Mouse (Mus musculus): ENCODE results near the gene Casp3. TPM values are rescaled to one million over a fixed set of nuclear protein-coding genes. Genes with fewer than 3 reads are reported as not detected.

Gene Casp3
- total RNA-seq, 2 experiments from 2014 or later, result 215 to 241 TPM

DNA sequence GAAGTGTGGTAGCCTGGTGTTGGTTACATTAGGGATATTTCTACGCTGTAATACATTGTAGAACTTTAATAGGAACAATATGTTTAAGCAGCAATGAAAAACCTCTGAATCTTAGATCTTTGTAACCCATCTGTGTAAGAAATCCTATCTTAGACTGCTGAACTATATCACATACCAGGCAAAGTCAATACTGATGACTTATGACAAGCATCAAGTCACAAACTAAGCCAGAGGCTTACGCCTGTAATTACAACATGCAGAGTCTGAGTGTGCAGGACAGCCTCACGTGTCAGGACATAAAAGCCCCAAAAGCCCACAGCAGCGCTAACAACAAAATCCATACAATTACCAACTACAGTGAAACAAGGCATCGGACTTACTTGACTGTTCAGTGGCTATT, 13.5 kb upstream of the Casp3 start:
- no peak for DNase-seq
- intact Hi-C loops (cut with DNase I), result no loop called here

DNA sequence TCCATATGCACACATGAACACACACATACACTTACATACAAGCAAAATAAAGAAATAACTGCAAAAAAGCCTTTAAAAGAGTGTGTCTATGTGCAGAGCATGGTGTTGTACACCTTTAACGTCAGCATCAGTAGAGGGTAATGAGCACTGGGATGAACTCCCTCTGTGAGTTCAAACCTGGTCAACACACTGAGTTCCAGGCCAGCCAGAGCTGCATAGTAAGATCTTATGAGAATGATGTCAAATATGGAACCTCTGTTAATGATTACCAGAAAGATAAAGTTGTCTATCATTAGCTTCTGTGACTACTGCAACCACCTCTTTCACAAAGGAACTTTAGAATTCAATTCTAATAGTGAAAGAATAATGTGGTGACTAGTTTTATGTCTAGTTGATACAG, 10.2 kb upstream of the Casp3 start:
- intact Hi-C loops (cut with DNase I), result no loop called here
- DNase-seq, result no peak

DNA sequence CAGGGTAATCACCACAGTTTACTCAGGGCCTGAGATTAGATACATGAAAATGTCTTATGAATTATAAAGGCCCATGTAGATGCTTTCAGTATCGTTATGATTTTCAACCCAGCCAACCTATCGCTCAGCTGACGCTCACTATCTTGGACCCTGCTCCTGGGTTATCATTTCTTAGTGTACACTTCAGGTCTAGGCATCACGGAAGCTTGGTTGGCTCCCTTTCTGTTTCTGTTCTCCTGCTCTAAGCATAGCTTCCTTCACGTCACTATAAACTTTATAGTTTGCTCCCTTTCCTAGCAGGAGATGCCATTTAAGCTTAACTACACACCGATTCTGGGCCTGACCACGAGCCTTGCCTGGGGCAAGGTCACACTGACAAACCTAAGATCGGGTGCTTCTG, 5.5 kb upstream of the Casp3 start:
- intact Hi-C loops (cut with DNase I), result no loop called here
- no peak for DNase-seq

DNA sequence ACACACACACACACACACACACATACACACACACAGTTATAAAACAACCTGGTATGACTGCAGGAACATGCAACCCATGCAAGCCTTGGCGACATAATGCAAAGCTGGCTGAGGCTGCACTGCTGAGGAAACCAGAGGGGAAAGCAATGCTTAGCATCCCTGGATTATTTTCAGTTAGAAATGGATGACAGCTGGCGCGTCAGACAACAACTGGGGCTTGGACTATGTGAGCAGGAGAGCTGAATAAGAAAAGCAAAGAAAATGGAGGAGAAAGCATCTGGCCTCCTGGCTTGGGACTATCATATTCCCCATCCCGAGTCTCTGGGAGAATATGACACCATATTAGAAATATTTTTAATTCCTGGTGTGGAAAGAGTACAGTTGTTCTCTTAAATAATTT, 4.2 kb upstream of the Casp3 start:
- intact Hi-C loops (cut with DNase I), result no loop called here
- DNase-seq, result no peak

DNA sequence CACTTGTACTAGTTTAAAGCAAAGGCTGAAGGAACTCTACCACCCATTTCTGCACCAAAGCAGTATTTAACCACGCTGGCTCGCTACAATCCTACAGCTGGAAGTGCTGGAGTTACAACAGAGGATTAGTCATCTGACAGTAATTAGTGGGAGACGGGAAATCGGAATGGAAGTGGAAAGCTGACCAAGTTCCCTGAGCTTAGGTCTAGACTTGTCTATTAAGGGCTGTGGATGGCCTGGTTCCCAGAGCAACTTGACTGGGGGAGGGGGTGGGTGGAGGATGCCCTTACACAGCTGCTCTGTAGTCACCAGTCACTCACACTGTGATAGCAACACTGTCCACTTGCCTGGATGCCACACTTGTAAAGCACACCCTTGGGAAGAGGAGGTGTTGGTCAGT, 3.7 kb upstream of the Casp3 start:
- intact Hi-C loops (cut with DNase I), result no loop called here
- no peak for DNase-seq

DNA sequence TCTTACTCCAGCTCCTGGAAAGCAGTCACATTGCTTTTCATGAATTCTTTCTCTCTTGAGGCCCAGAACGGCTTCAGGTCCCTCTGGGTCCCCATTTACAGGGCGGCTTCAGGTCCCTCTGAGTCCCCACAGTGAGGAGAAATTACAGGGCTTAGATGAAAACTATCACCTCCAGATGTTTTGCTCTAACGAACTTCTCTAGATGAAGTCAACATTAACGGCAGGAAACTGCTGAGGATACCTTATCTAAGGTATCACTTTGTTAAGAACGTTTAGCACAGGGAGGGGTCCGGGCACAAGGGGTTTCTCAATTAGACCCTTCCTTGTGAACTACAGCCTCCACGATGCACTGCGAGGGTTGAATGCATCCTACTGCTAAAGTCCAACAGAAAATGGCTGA, 1.2 kb upstream of the Casp3 start:
- intact Hi-C loops (cut with DNase I), result no loop called here
- DNase-seq, result no peak

DNA sequence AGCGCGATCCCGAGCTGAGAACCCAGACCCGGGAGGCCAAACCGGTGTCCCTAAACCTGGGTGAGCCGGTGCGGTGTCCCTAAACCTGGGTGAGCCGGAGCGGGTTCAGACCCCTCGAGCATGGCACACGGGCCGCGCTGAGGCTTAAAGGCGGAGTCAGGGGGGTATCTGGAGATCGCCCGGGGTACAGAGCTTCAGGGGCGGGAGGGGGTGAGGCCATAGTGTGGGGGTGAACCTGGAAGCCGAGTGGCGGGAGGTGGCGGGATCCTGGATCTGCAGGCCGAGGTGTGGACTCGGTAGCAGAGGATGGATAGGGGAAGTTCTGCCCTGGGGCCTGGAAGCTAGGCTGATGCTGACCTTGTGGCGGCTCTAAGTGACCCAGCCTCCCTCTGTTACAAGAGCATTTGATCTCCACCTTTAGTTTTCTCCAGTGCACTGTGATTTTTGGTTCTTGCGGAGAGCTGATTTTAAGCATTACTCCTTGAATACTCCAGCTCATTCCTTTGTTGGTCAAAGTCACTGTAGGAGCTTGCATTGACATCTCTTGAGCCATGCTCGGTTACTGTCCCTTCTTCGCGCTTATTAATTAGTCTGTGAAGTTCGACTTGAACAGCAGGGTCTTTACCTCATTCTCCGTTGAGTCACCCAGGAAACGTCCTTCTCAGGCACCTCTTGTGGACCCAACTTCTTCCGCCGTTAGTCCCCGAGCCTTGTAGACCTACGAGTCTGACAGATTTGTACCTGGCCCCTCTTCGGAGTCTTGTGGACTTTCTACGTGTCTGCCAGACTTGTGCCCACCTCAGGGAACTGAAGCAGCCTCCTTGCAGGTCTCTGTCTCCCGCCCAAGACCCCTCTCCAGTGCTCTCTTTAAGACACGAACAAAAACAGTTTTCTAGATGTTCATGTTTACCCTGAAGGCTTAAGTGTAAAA, 864 bp downstream of the Casp3 start:
- intact Hi-C loops (cut with DNase I), result no loop called here
- no peak for DNase-seq

DNA sequence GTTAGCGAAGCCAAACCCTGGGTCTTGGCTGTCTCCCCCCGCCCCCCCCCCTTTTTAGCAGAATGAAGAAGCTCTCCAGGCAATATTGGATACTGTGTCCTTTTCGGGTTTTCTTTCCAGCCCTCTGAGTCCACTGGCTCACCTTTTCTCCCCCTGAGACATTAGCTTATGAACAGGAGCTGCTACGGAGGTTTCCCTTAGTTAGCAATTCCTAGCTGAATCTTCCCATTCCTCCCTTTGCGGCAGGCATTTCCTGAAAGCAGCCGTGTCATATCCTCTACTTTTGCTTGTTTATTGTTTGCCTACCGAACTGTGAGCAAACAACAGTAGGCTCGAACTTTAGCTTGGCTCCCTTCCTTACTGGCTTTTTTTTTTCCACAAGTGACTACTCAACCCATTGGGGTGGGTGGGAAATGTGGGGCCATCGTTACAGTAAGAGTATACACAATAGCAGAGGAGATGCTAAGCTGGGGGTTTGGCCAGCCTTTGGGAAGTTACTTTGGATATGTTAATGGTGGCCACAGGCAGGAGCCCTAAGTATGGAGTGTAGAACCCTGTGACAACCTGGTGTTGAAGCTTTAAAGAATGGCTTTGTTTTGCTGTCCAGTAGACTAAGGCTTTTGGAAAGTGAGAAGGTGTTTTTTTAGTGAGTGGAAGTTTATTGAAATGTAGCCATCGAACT, 1.7 kb downstream of the Casp3 start:
- DNase-seq, result no peak
- intact Hi-C loops (cut with DNase I), result no loop called here

DNA sequence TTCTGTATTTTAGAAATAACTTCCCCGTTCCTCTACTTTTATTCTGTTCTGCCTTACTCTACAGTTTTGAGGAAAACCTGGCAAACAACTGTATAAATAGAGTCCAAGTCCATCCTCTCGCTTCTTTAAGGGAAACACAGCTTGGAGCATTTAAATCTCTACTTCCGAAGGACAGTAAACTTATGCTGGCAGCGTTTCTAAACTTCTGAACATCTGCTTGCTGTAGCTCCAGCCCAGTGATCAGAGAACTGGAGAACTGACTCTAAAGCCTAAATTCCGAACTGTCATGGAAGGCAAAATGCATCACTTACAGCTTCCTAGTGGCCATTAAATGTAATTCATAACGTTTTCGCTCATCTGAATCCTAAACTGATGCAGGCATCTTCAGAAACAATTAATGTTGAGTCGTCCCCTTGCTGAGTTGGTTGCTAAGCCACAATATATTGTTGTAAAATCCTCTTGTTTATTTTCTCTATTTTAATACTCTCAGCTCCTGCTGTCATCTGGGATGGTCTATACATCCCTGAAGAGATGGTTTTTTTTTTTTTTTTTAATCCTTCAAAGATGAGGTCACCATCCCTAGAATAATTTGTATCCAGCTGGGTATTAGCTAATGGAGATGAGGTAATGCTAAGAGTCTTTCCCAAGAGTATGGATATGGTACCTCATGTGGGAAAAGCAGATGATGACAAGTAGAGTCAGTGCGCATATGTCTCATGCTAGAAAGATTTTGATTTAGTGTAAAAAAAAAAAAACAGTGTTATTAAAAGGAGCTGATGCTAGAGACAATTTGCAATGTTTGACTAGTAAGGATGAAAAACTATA, 5.6 kb downstream of the Casp3 start:
- intact Hi-C loops (cut with DNase I), result no loop called here
- DNase-seq, result no peak

DNA sequence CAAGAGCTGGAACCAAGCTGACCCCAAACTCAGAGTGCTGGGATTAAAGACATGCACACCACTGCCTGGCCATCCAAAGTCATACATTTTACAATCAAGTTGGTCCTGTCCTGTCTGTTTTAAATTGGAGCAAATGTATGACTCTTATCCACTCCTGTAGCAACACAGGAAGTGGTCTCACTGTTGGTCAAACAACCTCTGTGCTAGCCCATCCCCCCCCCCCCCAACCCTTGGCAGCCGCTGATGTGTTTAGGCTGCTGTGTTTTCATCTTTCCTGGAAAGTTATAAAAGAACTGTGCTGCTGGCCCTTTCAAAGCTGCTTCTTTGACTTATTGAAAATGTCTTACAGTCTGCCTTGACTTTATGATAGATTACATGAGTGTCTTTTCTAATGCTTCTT, 8.1 kb downstream of the Casp3 start:
- no peak for DNase-seq
- intact Hi-C loops (cut with DNase I), result no loop called here

DNA sequence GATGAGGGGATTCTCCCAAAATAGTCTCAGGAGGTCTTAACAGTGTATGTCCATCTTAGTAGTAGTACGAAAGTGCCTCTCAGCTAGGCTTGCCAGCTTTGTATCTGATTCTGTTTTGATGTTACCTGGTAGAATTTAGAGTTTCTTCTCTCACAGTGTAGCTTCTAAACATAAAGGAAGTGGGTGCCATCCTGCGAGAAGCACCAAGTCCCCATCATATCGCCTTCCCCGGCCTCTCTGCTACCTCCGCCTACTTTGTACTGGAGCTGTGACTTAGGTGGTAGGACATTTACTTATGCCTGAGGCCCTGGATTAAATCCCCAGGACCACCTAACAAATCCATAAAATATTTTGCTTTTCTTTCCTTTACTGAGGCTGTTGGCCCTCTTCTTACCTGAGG, 9.6 kb downstream of the Casp3 start:
- intact Hi-C loops (cut with DNase I), result no loop called here
- DNase-seq, result no peak

DNA sequence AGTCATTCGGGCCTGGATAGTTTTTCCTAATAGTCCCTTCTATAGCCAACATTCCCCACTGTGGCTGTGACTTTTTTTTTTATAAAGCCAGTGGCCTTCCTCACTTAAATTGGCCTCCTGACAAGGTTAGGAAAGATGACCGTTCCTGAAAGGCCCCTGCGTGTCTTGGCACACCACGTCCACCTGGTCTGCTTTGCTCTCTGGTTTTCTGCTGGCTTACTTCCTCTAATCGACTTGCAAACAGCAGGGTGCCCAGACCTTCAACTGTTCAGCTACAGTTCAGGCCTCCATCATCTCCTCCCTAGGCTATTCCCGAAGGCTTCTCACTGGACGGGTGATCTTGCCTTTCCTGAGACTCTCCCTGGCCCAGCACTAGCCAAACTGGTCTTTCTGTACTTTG, 10.8 kb downstream of the Casp3 start:
- DNase-seq, result no peak
- intact Hi-C loops (cut with DNase I), result no loop called here

DNA sequence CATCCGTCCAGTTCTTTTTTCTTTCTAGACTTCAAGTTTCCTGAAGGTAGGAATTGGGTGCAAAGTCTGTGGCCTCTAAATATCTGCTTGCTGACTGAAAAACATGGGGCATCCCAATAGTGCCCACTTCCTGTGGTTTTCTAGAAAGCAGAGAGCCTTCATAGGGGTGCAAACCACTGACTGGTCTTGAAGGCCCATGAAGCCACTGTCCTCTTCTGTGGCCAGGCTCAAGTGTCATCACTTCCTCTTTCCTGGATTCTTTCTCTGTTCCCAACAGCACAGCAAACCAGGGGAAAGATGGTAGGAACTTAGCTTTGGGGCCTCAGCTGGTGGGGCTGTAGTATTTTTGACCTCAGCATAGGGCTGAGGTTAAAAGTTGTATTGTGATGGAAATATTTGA, 11.6 kb downstream of the Casp3 start:
- DNase-seq, result no peak
- intact Hi-C loops (cut with DNase I), result no loop called here

DNA sequence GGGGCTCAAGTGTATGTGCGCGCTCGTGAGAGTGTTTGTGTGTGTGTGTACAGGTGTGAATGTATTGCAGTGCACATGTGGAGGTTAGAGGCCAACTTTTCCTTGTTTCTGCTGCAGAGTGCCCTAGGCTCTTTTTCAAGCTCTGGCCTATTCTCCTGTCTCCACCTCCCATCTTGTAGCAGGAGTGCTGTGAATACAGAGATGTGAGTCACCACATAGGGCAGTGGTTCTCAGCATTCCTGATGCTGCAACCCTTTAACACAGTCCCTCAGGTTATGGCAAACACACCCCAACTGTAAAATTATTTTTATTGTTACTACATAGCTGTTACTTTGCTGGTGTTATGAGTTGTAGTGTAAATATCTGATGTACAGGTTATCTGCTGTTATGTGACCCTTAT, 13.3 kb downstream of the Casp3 start:
- intact Hi-C loops (cut with DNase I), result no loop called here
- DNase-seq, result no peak

DNA sequence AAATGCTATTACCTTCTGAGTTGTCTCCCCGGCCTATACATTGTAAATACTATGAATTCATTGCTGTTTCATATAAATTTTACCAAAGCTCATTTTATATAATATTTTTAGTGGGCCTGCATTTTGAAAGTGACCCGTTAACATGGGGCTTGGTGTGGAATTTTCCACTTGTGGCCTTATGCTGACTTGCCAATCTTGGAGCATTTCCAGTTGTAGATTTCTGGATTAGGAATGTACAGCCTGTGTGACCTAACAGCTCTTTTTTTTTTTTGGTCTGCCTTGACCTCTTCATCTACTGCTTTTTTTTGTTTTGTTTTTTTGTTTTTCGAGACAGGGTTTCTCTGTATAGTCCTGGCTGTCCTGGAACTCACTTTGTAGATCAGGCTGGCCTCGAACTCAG, 13.8 kb downstream of the Casp3 start:
- intact Hi-C loops (cut with DNase I), result no loop called here
- no peak for DNase-seq

DNA sequence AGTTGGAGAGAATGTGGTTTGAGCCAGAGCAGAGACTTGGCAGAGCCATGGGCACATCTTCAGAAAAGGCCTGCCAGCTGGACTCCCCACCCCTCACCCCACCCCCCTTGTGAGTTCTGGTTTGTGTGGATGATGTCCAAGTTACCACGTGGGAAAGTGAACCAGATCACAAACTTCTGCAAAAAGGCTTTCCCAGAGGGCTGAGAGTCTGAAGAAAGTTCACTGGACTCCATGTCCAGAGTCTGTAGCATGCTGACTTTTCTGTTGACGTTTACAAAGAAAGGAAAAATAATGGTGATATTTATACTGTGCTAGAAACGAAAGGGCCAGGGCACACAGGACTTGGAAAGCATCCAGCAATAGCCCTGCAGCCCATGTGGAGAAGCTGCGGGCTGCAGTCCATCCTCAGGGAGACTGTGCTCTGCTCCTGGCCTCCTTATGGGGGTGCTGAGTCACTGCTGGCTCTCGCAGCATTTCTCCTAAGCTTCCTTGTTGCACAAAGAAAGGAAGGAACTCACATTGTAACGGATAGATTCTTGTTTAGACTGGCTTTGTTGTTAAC, 22.0 kb downstream of the Casp3 start:
- intact Hi-C loops (cut with DNase I), result no loop called here
- DNase-seq, result peak; percentile 63

DNA sequence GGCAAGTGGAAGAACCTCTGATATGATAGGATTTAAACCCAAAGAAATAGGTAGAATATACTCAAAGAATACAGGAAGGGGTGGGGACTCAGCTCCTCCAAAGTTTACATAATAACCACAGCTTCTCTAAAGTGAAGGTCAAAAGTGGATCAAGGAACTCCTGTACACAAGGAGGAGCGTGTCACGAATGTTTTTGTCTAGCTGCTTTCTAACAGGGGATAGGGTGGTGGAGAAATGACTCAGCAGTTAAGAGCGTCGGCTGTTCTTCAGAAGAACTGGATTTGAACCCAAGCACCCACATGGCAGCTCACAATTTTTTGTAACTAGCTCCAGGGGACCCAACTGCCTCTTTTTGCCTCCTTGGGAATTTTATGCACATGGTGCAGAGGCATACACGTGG, 22.8 kb downstream of the Casp3 start:
- intact Hi-C loops (cut with DNase I), result no loop called here
- no peak for DNase-seq

DNA sequence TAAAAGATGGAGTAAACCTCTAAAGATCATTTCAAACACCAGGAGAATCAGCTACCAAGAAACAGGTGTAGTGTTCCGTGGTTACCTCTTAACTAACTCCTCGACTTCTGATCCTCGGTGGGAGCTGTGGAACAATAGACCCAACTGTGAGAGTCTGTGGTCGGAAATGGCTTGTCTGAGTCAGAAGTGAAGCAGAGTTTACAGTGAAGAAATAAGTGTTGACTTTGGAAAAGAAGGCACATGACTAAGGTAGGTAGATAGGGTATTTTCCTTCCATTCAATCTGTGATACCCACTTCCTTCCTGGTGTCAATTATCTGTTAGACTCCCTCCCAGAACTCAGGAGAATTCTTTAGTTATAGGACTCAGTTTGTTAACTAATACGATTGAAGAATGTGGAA, 24.2 kb downstream of the Casp3 start:
- no peak for DNase-seq
- intact Hi-C loops (cut with DNase I), result no loop called here

DNA sequence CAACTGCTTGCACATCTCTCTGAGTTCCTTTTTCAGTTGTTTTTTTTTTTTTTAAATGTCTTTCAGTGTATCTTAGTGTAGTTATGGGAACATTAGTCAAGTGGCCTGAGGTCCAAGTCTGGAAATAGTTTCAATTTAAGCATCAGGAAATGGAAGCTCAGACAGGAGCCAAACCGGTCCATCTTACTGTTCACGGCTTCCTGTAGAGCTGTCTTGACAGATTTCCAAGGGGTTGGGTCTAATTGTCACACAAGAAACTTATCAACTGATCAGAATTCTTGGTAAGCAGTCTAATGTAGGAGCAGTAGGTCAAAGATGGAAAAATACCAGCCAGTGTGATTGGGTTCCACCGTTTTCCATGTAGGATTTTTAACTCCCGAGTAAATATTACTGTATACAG, 31.3 kb downstream of the Casp3 start:
- no peak for DNase-seq
- intact Hi-C loops (cut with DNase I), result no loop called here

DNA sequence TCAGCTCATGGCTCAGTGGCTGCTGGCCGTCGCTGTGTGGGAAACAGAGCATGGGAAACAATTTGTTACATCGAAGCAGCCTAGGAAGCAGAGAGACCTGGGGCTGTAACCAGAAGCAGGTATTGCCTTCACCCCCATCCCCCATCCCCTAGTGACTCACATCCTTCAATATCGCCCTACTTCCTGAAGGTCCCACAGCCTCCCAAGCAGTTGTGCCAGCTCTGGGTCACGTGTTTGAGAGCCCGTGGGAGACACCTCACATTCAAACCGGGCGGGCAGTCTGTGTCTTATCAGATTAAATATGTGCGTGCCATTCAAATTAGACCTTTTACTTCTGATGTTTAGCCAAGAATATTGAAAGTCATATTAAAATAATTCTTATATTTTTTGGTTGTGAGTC, 34.8 kb downstream of the Casp3 start:
- no peak for DNase-seq
- intact Hi-C loops (cut with DNase I), result no loop called here

DNA sequence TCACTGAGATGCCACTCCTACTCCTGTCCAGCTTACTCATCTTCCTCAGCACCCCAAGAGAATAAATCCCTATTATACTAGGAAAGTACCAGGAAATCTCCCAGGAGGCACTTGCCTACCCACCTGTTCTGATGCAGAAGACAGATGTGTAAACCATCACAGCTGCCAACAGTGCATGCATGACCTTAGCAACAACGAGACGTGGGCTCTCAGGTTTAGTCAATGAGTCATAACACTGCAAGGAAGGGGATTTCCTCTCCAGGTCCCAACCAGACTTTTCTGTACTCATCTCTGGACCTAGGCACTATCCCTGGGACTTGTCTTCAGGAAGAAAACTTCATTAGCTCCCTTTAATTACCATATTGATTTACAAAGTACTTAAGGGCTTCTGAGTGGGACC, 38.8 kb downstream of the Casp3 start:
- DNase-seq, result no peak
- intact Hi-C loops (cut with DNase I), result no loop called here
